Mouse (Mus musculus) urinary bladder, postnatal 25 days (tissue): ENCODE measurements around the gene Slit3.

Experiments
- DNase-seq: peaks from one replicate; pipeline ENCODE4 v3.0.0; 2022; ENCODE audit warnings: low spot score

The Slit3 gene

GRCm38 (mm10) chr11:35124489-35125107 lies 3.6 kb downstream of the Slit3 start:
- no peak for DNase-seq

DNA sequence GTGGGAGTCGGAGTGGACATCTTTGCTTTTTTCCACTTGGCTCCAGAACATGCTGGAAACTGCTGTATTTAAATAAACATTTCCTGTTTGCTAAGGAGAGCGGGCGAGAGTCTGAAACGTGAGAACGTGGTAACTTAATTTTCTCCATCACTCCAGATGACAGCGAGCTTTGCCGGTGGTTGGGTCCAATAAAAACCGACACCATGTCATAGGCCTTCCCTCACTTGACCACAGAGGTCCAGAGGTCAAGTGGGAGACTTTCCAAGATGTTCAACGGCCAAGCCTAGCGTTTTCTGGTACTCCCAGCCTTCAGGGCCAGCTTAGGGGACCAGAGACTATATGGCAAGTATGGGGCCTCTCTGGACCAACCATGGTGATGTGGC lies 4.1 kb downstream of the Slit3 start:
- no peak for DNase-seq

DNA sequence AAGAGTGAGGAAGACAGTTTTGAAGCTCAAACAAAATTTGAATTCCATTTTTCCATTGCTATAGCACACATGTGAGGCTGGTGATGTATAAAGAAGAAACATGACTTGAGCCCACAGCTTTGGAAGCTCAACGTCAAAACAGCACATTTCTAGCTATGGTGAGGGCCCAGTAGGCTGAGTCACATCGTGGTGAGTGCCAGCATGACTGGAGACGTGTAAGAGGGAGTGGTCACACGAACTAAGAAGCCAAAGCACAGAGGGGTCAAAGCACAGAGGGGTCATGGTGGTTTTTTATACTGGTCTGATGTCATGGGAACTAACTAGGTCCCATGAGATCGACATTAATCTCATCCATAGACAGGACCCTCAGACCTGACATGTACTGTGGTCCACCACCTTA lies 10.7 kb downstream of the Slit3 start:
- no peak for DNase-seq

DNA sequence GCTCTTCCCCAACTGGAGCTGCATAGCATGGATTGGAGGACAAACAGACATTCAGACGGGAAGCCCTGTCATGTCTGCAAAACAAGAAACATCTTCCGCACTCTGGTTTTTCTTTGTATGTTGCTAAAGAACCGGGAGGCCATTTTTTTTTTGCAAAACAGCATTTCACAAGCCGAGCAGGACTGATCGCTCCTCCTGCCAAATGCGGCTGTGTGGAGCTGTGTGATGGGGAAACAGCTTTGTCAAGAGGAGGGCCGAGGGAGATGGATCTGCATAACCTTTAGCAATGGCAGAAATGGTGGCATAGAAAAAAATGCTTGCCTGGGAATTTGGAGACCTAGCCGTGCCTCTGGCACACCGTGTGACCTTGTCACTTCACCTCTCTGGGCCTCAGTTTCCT lies 15.6 kb downstream of the Slit3 start:
- no peak for DNase-seq

DNA sequence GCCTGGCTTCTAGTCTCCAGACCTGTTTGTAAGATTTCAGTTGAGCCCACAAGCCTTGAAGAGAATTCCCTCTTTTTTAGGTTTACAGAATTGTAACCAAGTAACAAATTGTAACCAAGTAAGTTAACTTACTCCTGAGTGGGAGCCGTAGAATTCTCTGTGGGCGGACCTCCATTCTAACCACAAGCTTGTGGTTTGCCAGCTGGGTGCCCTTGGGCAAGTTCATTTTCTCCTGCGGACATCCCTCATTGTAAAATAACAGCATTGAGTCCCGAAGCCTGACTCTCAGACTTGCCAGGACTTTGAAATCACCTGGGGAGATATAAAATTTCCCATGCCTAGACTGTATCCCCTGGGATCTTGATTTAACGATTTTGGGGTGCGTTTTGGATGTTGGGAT lies 19.1 kb downstream of the Slit3 start:
- DNase-seq: no peak

DNA sequence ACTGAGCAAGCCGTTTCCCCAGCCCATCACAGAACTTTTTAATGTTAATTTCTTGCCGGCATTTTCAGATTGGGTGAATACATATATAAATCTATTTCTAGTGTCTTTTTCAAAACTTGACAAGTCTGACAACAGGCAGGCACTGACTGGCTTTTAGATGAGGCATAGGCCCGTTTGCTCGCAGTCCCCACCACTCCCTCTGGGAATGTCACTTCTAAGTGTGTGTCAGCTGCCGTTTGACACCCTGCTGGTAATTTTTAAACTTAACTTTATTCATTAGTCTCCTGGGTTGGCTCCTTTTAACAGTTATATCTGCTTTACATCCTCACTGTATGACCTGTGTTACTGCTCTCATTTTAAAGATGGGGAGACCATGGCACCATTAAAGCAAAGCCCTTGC lies 21.2 kb downstream of the Slit3 start:
- no peak for DNase-seq

DNA sequence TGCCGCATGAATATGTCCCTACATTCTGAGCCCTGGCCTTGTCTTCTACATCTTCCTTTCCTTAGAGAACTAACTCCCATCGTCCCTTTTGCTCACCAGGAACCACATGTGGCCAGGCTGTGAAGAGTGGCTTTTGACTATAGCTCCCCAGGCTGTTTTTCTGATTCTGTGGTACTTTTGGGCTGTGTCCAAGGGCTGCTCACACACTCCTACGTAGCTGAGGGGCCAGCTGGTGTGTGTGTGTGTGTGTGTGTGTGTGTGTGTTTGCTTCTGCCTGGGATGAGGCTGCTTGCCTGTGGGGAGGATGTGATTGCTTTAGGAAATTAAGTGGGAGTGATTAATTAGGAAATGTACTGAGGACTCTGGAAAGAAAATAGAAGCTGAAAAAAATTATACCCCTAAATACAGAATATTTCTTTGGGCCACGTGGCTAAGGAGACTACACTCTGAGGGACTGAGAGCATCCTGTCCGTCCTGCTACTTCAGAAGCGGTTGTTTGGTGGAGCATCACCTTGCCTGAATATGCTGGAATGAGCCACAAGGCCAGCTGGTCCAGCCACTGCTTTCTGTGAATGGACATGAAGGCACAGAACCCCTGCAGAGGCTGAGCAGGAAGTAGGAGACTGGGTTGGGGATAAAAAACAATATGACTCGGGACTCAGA lies 21.8 kb downstream of the Slit3 start:
- no peak for DNase-seq

- DNase-seq: no peak
Observed at GRCm38 (mm10) chr11:35147818-35148445, 26.9 kb downstream of the Slit3 start.

DNA sequence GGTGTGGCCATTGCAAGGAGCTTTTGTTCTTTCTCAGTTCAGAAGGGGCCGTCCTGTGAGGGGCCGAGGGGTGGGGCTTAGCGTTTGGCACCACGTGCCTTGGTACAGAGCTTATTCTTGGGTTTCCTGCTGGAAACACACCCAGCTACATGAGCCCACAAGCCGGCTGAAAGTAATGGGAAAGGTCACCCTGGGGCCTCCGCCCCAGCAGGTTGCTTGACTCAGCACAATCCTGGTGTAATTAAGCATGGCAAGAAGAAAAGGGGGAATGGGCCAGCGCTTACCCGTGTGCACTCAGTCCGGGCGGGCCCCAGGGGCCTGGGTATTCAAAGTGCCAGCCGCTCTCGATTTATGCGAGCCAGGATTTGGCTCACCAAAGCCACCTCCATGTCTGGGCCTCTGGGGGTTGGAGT lies 30.5 kb downstream of the Slit3 start:
- no peak for DNase-seq

GRCm38 (mm10) chr11:35152875-35153274 lies 31.9 kb downstream of the Slit3 start:
- DNase-seq: no peak

DNA sequence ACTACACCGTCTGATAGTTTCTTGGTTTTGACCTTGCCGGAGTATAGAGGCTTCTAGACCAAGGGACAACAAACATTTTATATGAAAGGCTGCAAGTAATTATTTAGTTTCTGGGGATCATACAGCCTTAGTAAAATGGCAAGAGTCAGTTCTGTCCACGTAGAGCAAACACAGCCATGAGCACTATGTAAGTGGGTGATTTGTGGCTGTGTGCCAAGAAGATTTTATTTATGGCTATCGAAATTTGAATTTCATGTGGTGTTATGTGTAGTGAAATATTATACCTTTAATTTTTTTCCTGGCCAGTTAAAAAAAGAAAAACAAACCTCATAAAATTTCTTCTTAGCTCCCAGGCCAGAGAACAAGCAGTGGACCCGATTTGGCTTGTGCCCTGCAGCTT lies 33.4 kb downstream of the Slit3 start:
- DNase-seq: no peak

DNA sequence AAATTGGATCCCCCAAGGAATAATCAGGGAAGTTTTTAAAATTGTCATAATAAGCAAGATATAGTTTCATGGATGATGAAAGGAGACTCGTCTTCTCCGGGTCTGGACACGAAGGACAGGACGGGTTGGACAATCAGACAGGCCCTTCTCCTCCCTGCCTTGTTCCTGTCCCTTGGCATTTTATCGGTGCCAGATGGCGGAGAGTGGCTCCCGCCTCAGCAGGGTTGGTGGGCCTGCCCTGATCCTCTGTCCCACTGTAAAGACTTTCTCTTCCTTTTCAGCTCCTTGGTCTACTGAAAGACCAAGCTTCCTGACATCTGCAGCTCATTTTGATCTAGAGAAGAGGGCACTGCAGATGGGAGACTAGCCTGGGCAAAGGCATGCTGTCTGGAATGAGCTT lies 34.3 kb downstream of the Slit3 start:
- no peak for DNase-seq

GRCm38 (mm10) chr11:35156676-35157075 lies 35.7 kb downstream of the Slit3 start:
- no peak for DNase-seq

- DNase-seq: no peak
Observed at GRCm38 (mm10) chr11:35160682-35161211, 39.7 kb downstream of the Slit3 start.

- DNase-seq: no peak
Observed at GRCm38 (mm10) chr11:35163396-35163795, 42.4 kb downstream of the Slit3 start.

GRCm38 (mm10) chr11:35167176-35167575 lies 46.2 kb downstream of the Slit3 start:
- DNase-seq: no peak

GRCm38 (mm10) chr11:35171505-35171904 lies 50.5 kb downstream of the Slit3 start:
- no peak for DNase-seq

GRCm38 (mm10) chr11:35177564-35177963 lies 56.5 kb downstream of the Slit3 start:
- no peak for DNase-seq

- DNase-seq: no peak
Observed at GRCm38 (mm10) chr11:35178144-35178817, 57.3 kb downstream of the Slit3 start.

GRCm38 (mm10) chr11:35179305-35179704 lies 58.3 kb downstream of the Slit3 start:
- no peak for DNase-seq

DNA sequence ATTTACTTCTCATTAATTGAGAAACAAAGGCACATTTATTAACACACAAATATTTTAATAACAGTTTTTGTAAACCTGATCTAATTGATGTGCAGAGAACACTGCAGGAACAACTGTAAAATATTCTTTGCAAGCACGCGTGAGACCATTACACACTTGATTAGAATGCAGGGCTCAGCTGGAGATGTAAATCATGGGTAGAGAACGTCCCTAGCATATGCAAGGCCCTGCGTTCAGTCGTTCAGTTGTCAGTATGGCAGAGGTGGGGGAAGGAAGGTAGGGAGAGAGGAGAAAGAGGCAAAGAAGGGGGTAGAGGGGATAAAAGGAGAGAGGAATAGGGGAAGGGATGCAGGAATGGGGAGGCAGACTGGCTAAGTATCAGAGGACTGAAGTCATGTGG lies 61.9 kb downstream of the Slit3 start:
- no peak for DNase-seq

DNA sequence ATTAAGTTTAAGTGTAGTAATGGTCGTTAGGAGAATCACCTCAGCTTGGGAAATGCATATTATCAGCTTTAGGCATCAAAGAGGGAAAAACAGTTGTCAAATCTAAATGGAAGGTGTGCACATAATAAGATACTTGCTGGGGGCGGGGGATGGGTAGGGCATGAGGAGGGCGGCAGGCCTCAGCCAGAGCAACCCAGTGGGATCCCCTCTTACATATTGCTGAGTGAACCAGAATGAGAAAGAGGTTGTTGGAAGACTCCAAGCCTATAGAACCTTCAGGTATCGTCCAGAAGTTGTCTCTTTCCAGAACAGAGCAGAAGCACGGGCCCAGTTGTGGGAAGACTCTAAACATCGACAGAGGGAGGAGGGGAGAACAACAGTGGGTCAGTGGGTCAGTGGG lies 73.8 kb downstream of the Slit3 start:
- no peak for DNase-seq

GRCm38 (mm10) chr11:35196777-35197176 lies 75.8 kb downstream of the Slit3 start:
- DNase-seq: peak; percentile 14
